Mouse (Mus musculus) cerebellum, adult 8-10 months (tissue): ENCODE data around the gene Lmbr1.
"Not testable (repeated sequence)": the region's sequence is repeated elsewhere in the genome, so short reads cannot be mapped to it uniquely, and the experiment has no call there.

Experiments used
- DNase-seq: peaks from one replicate; pipeline ENCODE4 v3.0.0; 2022

Lmbr1 gene

GRCm38 (mm10) chr5:29378298-29379036 lies at the start of gene Lmbr1:
Lmbr1 (minus strand) TSS chr5:29378390.
- DNase-seq = peak; percentile 94

GRCm38 (mm10) chr5:29423330-29423729 lies 45.1 kb upstream of the Lmbr1 start:
- not testable (repeated sequence) for DNase-seq

GRCm38 (mm10) chr5:29413041-29413440 lies 34.9 kb upstream of the Lmbr1 start:
- no peak for DNase-seq

GRCm38 (mm10) chr5:29410854-29411253 lies 32.7 kb upstream of the Lmbr1 start:
- no peak for DNase-seq

- DNase-seq = no peak
These were observed 20.2 kb upstream of the Lmbr1 start for GRCm38 (mm10) chr5:29398427-29398826.

- peak; percentile 66 for DNase-seq
These were observed 11.0 kb upstream of the Lmbr1 start for GRCm38 (mm10) chr5:29388944-29389765.

- no peak for DNase-seq
These were observed 10.2 kb upstream of the Lmbr1 start for GRCm38 (mm10) chr5:29388181-29388943.

GRCm38 (mm10) chr5:29387591-29387990 lies 9.4 kb upstream of the Lmbr1 start:
- no peak for DNase-seq

- DNase-seq = no peak
These were observed 4.6 kb upstream of the Lmbr1 start for GRCm38 (mm10) chr5:29382776-29383175.

GRCm38 (mm10) chr5:29380091-29380490 lies 1.9 kb upstream of the Lmbr1 start:
- no peak for DNase-seq

GRCm38 (mm10) chr5:29377590-29378297 lies 446 bp downstream of the Lmbr1 start:
- DNase-seq = peak; percentile 41

- no peak for DNase-seq
These were observed 14.7 kb downstream of the Lmbr1 start for GRCm38 (mm10) chr5:29363511-29363910.

- peak; percentile 7 for DNase-seq
These were observed 42.4 kb downstream of the Lmbr1 start for GRCm38 (mm10) chr5:29335836-29336235.

- DNase-seq = no peak
These were observed 55.7 kb downstream of the Lmbr1 start for GRCm38 (mm10) chr5:29322503-29322902.

GRCm38 (mm10) chr5:29309191-29309590 lies 69.0 kb downstream of the Lmbr1 start:
- DNase-seq = no peak

GRCm38 (mm10) chr5:29293194-29293593 lies 85.0 kb downstream of the Lmbr1 start:
- peak; percentile 51 for DNase-seq

- DNase-seq = no peak
These were observed 88.1 kb downstream of the Lmbr1 start for GRCm38 (mm10) chr5:29290110-29290509.

GRCm38 (mm10) chr5:29289703-29290102 lies 88.5 kb downstream of the Lmbr1 start:
- DNase-seq = no peak

GRCm38 (mm10) chr5:29281081-29281480 lies 97.1 kb downstream of the Lmbr1 start:
- DNase-seq = no peak

GRCm38 (mm10) chr5:29274746-29275145 lies 103.4 kb downstream of the Lmbr1 start:
- DNase-seq = no peak

- DNase-seq = no peak
These were observed 104.8 kb downstream of the Lmbr1 start for GRCm38 (mm10) chr5:29273426-29273825.

GRCm38 (mm10) chr5:29270879-29271278 lies 107.3 kb downstream of the Lmbr1 start:
- no peak for DNase-seq

- no peak for DNase-seq
These were observed 124.3 kb downstream of the Lmbr1 start for GRCm38 (mm10) chr5:29253876-29254275.
